Mouse (Mus musculus) CH12.LX (cell line): ENCODE measurements at regions not wholly inside any gene's neighbourhood (a gene's known extent, or its start where the extent isn't known, plus 50 kb on each side); places are given as distances from the start of the nearest gene placed in this dataset.
A peak's percentile ranks its signal among the peaks of the same experiment; 100 is the strongest.

ENCODE experiments used
- DNase-seq: peaks from one replicate; pipeline ENCODE4 v3.0.0-alpha.2; 2013; ENCODE audit errors: extremely low read depth
- H3K27ac ChIP-seq: 2 replicates; pipeline ENCODE4 v1.5.1; 2012; ENCODE audit warnings: low read depth, mild to moderate bottlenecking, control low read depth, moderate library complexity; ENCODE audit not compliant: insufficient read depth
- H3K27me3 ChIP-seq: replicated peaks from 2 replicates; pipeline ENCODE3; 2012; ENCODE audit warnings: inconsistent platforms
- H3K36me3 ChIP-seq, 2 experiments: replicated peaks in 1 of 2; 2 replicates each; pipeline versions ENCODE3 to v1.6.1; 2012; ENCODE audit warnings: inconsistent platforms in 1 of 2, low read length in 1 of 2, mild to moderate bottlenecking in 1 of 2, mixed read lengths in 1 of 2, moderate library complexity in 1 of 2; ENCODE audit not compliant: control insufficient read depth in 1 of 2, insufficient read depth in 1 of 2
- H3K4me1 ChIP-seq, 2 experiments: 2 replicates each; pipeline ENCODE4 v1.6.1; 2012; ENCODE audit warnings: inconsistent platforms in 1 of 2, moderate library complexity in 1 of 2; ENCODE audit not compliant: insufficient read depth in 2 of 2, control insufficient read depth in 1 of 2
- H3K4me2 ChIP-seq: 2 replicates; pipeline ENCODE4 v1.6.1; 2012; ENCODE audit warnings: low read depth, mild to moderate bottlenecking, control low read depth; ENCODE audit not compliant: poor library complexity, insufficient read depth, severe bottlenecking
- H3K4me3 ChIP-seq, 3 experiments: fragments of 150-350 bp in 1 of 3; sonication (generic) in 1 of 3; replicated peaks in 1 of 3; 2 replicates each; pipeline versions ENCODE3 to v1.5.1; 2011 to 2012; ENCODE audit warnings: low read depth in 2 of 3, low read length in 2 of 3, mild to moderate bottlenecking in 2 of 3, moderate library complexity in 2 of 3, control low read depth in 1 of 3, improper control_type of control experiment in 1 of 3, inconsistent platforms in 1 of 3, mixed read lengths in 1 of 3; ENCODE audit not compliant: poor library complexity in 1 of 3
- H3K79me2 ChIP-seq: replicated peaks from 2 replicates; pipeline ENCODE4 v1.6.1; 2012; ENCODE audit warnings: mild to moderate bottlenecking, moderate library complexity; ENCODE audit not compliant: control insufficient read depth, poor library complexity, insufficient read depth, severe bottlenecking; ENCODE audit errors: extremely low read depth
- H3K9ac ChIP-seq: 2 replicates; pipeline ENCODE4 v1.6.1; 2012; ENCODE audit warnings: low read depth, mild to moderate bottlenecking, control low read depth, moderate library complexity; ENCODE audit not compliant: insufficient read depth
- H3K9me3 ChIP-seq: replicated peaks from 2 replicates; pipeline ENCODE3; 2012; ENCODE audit warnings: low read length, inconsistent platforms, mixed read lengths
- E2F4 ChIP-seq: IDR thresholded peaks from 2 replicates; pipeline ENCODE4 v1.6.1; 2011; ENCODE audit warnings: low read depth, low read length, improper control_type of control experiment; ENCODE audit not compliant: insufficient replicate concordance
- ELF1 ChIP-seq: IDR thresholded peaks from 2 replicates; pipeline ENCODE4 v1.6.1; 2014; ENCODE audit warnings: low read depth, mild to moderate bottlenecking, inconsistent platforms, low read length, improper control_type of control experiment
- ETS1 ChIP-seq: conservative IDR thresholded peaks from 2 replicates; pipeline ENCODE4 v1.6.1; 2012; ENCODE audit warnings: low read depth, mild to moderate bottlenecking, inconsistent platforms, low read length, improper control_type of control experiment, moderate library complexity
- GABPA ChIP-seq: IDR thresholded peaks from 2 replicates; pipeline ENCODE4 v1.6.1; 2012; ENCODE audit warnings: low read depth, low read length, improper control_type of control experiment, inconsistent platforms; ENCODE audit not compliant: insufficient replicate concordance
- IRF4 ChIP-seq: IDR thresholded peaks from 2 replicates; pipeline ENCODE4 v1.6.1; 2014; ENCODE audit warnings: low read depth, mild to moderate bottlenecking, inconsistent platforms, low read length, improper control_type of control experiment
- KAT2A ChIP-seq: IDR thresholded peaks from 2 replicates; pipeline ENCODE4 v1.6.1; 2012; ENCODE audit warnings: low read length, improper control_type of control experiment, inconsistent platforms; ENCODE audit not compliant: insufficient replicate concordance
- MAFK ChIP-seq: IDR thresholded peaks from 2 replicates; pipeline ENCODE4 v1.6.1; 2011; ENCODE audit warnings: low read length, improper control_type of control experiment; ENCODE audit not compliant: insufficient replicate concordance
- MAX ChIP-seq: IDR thresholded peaks from 2 replicates; pipeline ENCODE4 v1.6.1; 2011; ENCODE audit warnings: low read length, improper control_type of control experiment
- MAZ ChIP-seq: IDR thresholded peaks from 2 replicates; pipeline ENCODE4 v1.6.1; 2012; ENCODE audit warnings: low read depth, mild to moderate bottlenecking, inconsistent platforms, low read length, improper control_type of control experiment, moderate library complexity
- MEF2A ChIP-seq: IDR thresholded peaks from 2 replicates; pipeline ENCODE4 v1.6.1; 2014; ENCODE audit warnings: low read depth, mild to moderate bottlenecking, inconsistent platforms, low read length, improper control_type of control experiment, borderline replicate concordance
- MXI1 ChIP-seq: IDR thresholded peaks from 2 replicates; pipeline ENCODE4 v1.6.1; 2011; ENCODE audit warnings: mild to moderate bottlenecking, low read depth, low read length, improper control_type of control experiment
- NELFE ChIP-seq: IDR thresholded peaks from 2 replicates; pipeline ENCODE4 v1.6.1; 2011; ENCODE audit warnings: low read depth, low read length, improper control_type of control experiment
- NRF1 ChIP-seq: IDR thresholded peaks from 2 replicates; pipeline ENCODE4 v1.6.1; 2014; ENCODE audit warnings: low read depth, mild to moderate bottlenecking, inconsistent platforms, low read length, improper control_type of control experiment, moderate library complexity
- PAX5 ChIP-seq: IDR thresholded peaks from 2 replicates; pipeline ENCODE4 v1.6.1; 2012; ENCODE audit warnings: low read length, inconsistent platforms, mixed read lengths
- POLR2A ChIP-seq: IDR thresholded peaks from 2 replicates; pipeline ENCODE4 v1.6.1; 2011; ENCODE audit warnings: low read depth, mild to moderate bottlenecking, improper control_type of control experiment, low read length
- POLR2AphosphoS2 ChIP-seq: IDR thresholded peaks from 2 replicates; pipeline ENCODE4 v1.6.1; 2011; ENCODE audit warnings: low read depth, low read length, improper control_type of control experiment
- SIN3A ChIP-seq: IDR thresholded peaks from 2 replicates; pipeline ENCODE4 v1.6.1; 2012; ENCODE audit warnings: low read length, improper control_type of control experiment, inconsistent platforms
- SMC3 ChIP-seq: IDR thresholded peaks from 2 replicates; pipeline ENCODE4 v1.6.1; 2011; ENCODE audit warnings: low read depth, low read length, improper control_type of control experiment
- TBP ChIP-seq: conservative IDR thresholded peaks from 2 replicates; pipeline ENCODE4 v1.6.1; 2011; ENCODE audit warnings: low read depth, low read length, improper control_type of control experiment
- TCF12 ChIP-seq: IDR thresholded peaks from 2 replicates; pipeline ENCODE4 v1.6.1; 2014; ENCODE audit warnings: low read depth, mild to moderate bottlenecking, inconsistent platforms, low read length, improper control_type of control experiment
- UBTF ChIP-seq: IDR thresholded peaks from 2 replicates; pipeline ENCODE4 v1.6.1; 2012; ENCODE audit warnings: low read depth, mild to moderate bottlenecking, inconsistent platforms, low read length, improper control_type of control experiment, moderate library complexity
- USF1 ChIP-seq: IDR thresholded peaks from 2 replicates; pipeline ENCODE4 v1.6.1; 2014; ENCODE audit warnings: low read depth, mild to moderate bottlenecking, inconsistent platforms, low read length, improper control_type of control experiment
- USF2 ChIP-seq: conservative IDR thresholded peaks from 2 replicates; pipeline ENCODE4 v1.6.1; 2011; ENCODE audit warnings: low read depth, low read length, improper control_type of control experiment
- ZMIZ1 ChIP-seq: IDR thresholded peaks from 2 replicates; pipeline ENCODE4 v1.6.1; 2012; ENCODE audit warnings: low read depth, mild to moderate bottlenecking, inconsistent platforms, low read length, improper control_type of control experiment
- dilution Hi-C: fragments of 300-500 bp; cut with MboI; formaldehyde crosslinking; loops from 2 replicates; pipeline ENCODE4 v1.14.3; 2020; ENCODE audit warnings: low sequenced_read_pairs; ENCODE audit not compliant: extremely low pct_unique_long_range_greater_than_20kb, extremely low pct_ligation_motif_present
- in situ Hi-C: fragments of 300-500 bp; cut with MboI; formaldehyde crosslinking; loops from 3 replicates; pipeline ENCODE4 v1.14.3; 2019; ENCODE audit warnings: low sequenced_read_pairs, low pct_ligation_motif_present, low pct_unique_long_range_greater_than_20kb, mixed read lengths

- TF ChIP-seq NELFE (no peak), USF1 (peak; percentile 36), MEF2A (peak; percentile 78), SIN3A (peak; percentile 95), SMC3 (no peak), E2F4 (0 out of 2 replicates have a peak, but pooled peaks have one; percentile 43), PAX5 (no peak), ZMIZ1 (peak; percentile 46; the same call in 1 of the 2 replicates), POLR2A (no peak), MXI1 (peak; percentile 95), KAT2A (0 out of 2 replicates have a peak, but pooled peaks have one; percentile 53), ETS1 (peak; percentile 99), MAX (peak; percentile 98), POLR2AphosphoS2 (no peak), ELF1 (peak; percentile 52; the same call in 1 of the 2 replicates), MAZ (peak; percentile 91), UBTF (peak; percentile 59), GABPA (no peak)
Measured at GRCm38 (mm10) chr15:59728131-59728601, 288.2 kb downstream of the 4933412E24Rik start (continued).

DNA sequence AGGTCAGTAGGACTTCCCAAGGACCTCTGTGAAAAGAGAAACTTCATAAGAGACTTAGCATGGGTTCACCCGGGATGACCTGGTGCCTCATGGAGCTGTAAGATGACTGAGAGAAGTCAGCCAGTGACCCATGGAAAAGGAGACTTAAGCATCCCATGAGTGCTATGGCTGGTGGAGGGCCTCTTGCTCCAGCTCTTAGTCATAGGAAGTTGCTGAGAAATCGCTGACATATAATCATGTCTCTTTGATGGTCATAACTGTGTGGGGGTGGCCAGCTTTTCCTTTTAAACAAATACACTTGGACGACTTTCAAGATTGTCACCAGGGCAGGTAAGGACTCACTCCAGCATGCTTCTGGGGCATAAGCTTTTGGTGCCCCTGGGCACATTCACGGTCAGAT lies 290.5 kb downstream of the 4933412E24Rik start:
- H3K79me2 ChIP-seq, result no peaks in the 10 kb centered on the region
- H3K27me3 ChIP-seq, result no peaks in the 10 kb centered on the region
- H3K9ac ChIP-seq, result no peak overlapping the region
- H3K4me2 ChIP-seq, result no peak overlapping the region
- H3K9me3 ChIP-seq, result no peaks in the 10 kb centered on the region
- dilution Hi-C loops (no loop called here), in situ Hi-C loops (no loop called here)
- peaks cover 17 to 69% of the 10 kb centered on the region in 2 experiments for H3K4me1 ChIP-seq
- H3K36me3 ChIP-seq, result no peaks in the 10 kb centered on the region
- TF ChIP-seq USF1, result no peak
- no peak for TF ChIP-seq TBP
- TF ChIP-seq PAX5, result no peak
- TF ChIP-seq E2F4, result no peak
- TF ChIP-seq USF2, result no peak
- TF ChIP-seq MEF2A, result no peak
- TF ChIP-seq NRF1, result no peak
- TF ChIP-seq TCF12, result no peak
- TF ChIP-seq ELF1, result no peak
- TF ChIP-seq ETS1, result no peak
- TF ChIP-seq IRF4, result no peak
- no peak for TF ChIP-seq MXI1
- no peak for TF ChIP-seq MAFK
- no peak for TF ChIP-seq GABPA
- TF ChIP-seq ZMIZ1, result no peak
- no peak for TF ChIP-seq NELFE
- no peak for DNase-seq
- H3K27ac ChIP-seq, result no peak overlapping the region
- no peak overlapping the region for H3K4me3 ChIP-seq
